Mouse (Mus musculus) thymus, postnatal 4 days (tissue): ENCODE results near the gene Zic5.

ENCODE experiments used
- DNase-seq: peaks from one replicate; pipeline ENCODE4 v3.0.0; 2021

Gene Zic5

DNA sequence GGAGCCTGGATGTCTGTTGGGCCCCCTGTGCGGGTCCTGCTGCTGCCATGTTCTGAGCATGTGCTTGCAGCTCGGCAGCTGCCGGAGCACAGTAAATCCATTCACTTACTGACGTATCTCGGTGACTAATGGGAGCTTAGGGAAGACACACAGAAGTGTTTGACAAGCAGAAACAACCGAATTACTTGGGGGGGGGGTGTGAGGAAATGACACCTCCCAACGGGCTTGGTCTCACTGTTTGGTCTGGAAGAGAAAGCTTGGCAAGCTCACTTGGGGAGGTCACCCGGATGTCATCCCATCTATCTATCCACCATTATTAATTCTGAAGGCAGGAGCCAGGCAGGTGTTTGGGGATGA lies 38.3 kb downstream of the Zic5 start:
- no peak for DNase-seq

DNA sequence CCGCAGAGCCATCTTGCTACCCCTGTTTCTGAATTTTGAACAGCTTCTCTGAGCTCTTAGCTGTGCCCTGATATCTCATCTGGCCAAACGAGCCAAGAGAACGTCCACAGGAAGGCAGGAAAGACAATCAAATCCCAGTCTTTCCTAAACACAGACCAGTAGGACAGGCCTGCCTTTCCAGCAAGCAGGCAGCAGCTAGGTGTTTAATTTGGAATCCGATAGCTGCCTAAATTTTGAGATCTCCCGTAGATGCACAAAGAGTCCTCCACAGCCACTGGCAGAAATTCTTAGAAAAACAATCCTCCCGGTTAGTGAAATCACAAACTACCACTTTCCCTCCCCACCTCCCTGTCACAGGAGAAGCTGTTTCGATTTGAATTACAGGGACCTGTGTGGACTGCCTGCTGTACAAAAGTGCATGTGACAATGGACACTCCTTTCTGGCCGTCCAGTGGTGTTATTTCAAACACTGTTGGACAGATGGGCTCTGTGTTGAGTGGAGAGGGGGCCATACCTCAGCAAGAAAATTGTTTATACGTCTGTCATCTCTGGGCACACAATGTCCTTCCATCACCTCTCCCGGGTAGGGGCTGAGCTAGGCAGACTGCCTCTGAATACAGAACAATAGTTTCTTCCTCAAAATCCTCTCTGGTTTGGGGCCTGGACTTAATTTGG lies 38.8 kb downstream of the Zic5 start:
- DNase-seq: no peak

DNA sequence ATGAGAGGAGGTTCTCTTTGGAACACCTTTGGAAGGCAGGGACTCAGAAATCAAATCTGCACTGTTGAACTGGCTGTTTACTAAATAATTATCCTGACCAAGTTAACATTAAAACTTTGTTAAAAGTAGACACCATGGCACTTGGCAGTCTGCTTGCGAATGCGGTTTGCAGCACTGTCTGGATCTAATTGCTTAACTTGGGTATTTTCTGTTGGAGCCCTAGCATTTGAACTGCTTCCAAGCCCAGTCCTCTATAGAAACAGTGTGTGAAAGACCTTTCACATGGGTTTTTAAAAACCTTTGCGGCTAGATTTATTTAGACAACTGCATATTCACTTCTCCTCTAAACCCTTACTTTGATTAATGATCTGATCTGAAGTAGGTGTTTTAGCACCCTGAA lies 41.0 kb downstream of the Zic5 start:
- no peak for DNase-seq

DNA sequence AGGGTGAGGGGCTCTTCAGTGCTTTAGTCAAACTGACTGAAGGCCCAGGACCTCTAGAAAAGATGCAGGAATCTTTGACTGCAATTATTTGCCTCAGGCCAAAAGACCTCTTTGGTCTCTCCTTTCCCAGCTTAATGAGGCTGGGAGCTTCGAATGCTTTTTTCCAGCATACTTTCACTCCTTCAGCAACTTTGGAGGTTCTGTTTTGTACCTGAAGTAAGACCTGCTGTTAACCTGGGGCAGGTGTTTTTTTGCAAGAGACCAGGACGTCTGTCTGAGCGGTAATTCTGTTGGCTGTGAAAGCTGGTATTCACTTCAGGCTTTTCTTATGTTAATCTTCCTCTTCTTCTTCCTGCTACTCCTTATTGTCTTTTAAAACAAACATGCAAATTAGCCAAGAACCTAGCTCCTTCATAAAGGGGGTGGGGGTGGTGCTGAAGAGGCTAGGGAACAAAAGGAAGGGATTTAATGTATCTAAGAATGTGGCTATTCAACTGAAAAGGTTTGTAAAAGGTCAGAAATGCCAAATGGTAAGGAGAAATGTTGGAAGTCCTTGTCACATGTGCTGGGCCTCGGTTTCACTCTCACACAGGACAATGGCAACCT lies 49.2 kb downstream of the Zic5 start:
- DNase-seq: no peak

DNA sequence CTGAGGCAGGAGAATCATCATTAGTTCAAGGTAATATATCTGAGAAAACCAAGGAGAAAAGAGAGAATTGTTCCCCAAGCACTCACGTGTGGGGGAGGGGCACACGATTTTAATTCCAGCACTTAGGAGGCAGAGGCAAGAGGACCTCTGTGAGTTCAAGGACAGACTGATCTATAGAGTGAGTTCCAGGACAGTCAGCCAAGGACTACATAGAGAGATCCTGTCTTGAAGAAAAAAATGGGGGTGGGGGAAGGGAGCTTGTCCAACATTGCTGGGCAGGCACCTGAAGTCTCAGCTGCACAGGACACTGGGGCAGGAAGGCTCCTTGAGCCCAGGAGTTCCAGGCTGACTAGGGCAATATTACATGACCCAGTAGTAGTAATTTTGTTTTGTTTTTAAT lies 50.7 kb downstream of the Zic5 start:
- no peak for DNase-seq

DNA sequence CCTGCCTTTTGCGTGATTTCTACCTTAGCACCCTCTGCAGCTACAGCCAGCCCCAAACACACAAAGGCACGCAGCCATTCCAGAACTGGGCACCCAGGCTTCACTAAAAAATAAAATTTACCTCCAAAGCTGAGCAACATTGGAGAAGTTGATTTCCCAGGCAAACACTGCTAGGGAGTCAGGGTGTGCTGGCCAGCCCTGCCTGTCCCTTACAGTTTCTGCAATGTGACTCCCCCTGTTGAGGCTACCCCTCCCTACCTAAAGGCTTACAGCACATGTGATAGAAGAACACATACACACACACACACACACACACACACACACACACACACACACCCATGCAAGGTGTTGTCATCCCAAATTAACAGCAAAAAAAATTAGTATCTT lies 51.9 kb downstream of the Zic5 start:
- no peak for DNase-seq

DNA sequence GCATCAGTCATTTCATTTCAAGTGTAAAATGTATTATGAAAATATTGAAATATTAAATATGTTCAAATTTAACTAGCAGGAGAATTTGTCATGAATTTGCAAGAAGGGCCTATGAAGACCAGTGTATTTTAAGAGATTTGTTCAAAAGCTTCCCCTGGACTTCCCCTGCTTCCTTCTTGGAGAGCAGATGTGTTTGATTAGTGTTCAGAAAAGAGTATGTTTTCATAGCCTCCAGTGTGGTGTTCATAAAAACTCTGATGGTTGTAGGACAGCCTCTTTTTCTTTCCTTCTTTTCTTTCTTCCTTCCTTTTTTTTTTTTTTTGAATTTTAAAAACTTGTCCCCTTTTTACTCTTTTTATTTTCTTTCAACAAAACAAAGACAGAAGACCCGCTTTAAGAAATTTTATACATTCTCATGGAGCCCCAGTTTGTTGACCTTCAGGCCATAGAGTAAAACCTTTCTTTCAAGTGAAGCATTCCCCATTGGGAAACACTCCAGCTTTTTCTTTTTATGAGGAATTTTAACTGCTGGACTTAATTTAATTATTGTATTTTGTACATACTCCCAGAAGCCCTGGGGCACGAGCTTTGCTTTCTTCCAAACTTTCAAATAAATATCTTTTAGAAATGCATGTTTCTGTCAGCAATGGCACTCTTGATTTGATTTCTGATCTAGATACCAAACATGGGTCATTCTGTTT lies 52.5 kb downstream of the Zic5 start:
- DNase-seq: no peak
